Mouse (Mus musculus): ENCODE measurements around the gene Brip1. TPM values are rescaled to one million over a fixed set of nuclear protein-coding genes. Genes with fewer than 3 reads are reported as not detected.
A peak's percentile ranks its signal among the peaks of the same experiment; 100 is the strongest.

Gene Brip1
- polyA plus RNA-seq, 1 experiment from 2014 or later: 11.7 TPM

DNA sequence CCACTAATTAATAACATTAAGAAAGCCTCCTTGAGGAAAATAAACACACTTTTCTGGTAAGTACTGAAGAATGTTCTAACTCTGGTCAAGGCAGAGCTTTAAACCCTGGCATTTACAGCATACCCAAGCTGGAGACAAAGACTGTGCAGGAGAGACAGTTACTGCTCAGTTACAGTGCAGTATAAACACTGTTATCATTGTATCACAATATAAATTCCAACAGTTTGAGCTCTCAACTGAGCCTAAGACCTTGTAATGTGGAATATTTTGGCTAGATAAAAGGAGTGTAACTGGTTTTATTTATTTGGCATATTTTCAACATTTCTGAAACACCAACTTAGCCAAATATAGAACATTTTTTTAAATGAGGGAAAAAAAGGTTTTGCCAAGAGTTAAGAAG lies 112.2 kb downstream of the Brip1 start:
- DNase-seq (ENCODE audit: extremely low spot score, low spot score): no peak
- H3K27me3 ChIP-seq (ENCODE audit: poor library complexity, severe bottlenecking): no peaks in the 10 kb centered on the region
- no peaks in the 10 kb centered on the region for H3K36me3 ChIP-seq (replicated peaks)
- no peak overlapping the region for H3K27ac ChIP-seq
- no peak overlapping the region for H3K4me3 ChIP-seq
- H3K4me1 ChIP-seq: no peaks in the 10 kb centered on the region
- H3K9me3 ChIP-seq: no peaks in the 10 kb centered on the region

DNA sequence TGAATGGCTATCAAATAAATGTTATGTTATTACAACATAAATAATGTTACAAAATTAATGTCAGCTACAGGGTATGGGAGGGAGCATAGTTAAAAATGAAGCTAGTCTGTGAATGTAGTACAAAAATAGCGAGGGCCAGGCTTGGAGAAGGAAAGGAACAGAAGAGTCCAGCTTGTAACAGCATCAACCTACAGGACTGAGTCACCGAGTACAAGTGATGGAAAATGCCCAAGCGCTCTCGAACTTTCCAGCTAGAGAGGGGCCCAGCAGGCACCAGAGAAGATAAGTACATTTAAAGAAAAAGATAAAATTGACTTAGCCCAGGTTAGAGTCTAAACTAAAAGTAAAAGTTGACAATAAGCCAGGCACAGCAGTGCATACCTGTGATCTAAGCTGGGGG lies 116.5 kb downstream of the Brip1 start:
- Histone ChIP-seq H3K27ac (no peak overlapping the region), H3K4me3 (no peak overlapping the region), H3K27me3 (ENCODE audit: poor library complexity, severe bottlenecking) (no peaks in the 10 kb centered on the region), H3K36me3 (replicated peaks) (no peaks in the 10 kb centered on the region), H3K4me1 (no peaks in the 10 kb centered on the region), H3K9me3 (no peaks in the 10 kb centered on the region)
- 88% methylated on average over 4 of the region's 4 CpGs for WGBS
- no peak for DNase-seq (ENCODE audit: extremely low spot score, low spot score)

DNA sequence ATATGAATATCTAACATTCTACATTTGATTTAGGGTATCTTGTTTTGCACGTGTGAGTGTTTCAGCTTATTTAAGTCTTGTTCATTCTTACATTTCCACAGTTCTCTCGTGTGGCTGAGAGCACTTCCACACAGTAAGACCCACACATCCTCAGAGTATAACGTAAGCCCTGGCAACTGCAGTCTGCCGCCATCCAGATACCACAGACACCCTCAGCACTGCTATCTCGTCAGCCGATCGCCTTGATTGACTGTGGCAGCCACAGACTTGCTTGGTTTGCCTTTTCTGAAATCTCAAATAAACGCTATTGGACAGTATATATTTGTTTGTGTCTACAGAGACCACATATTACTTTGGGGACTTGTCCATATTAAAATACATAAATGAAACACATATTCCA lies 123.0 kb downstream of the Brip1 start:
- no peak overlapping the region for H3K4me3 ChIP-seq
- no peaks in the 10 kb centered on the region for H3K27me3 ChIP-seq (ENCODE audit: poor library complexity, severe bottlenecking)
- no peak for DNase-seq (ENCODE audit: extremely low spot score, low spot score)
- WGBS: 89% methylated on average over 8 of the region's 8 CpGs
- H3K36me3 ChIP-seq (replicated peaks): peaks cover 26% of the 10 kb centered on the region
- H3K27ac ChIP-seq: no peak overlapping the region
- no peaks in the 10 kb centered on the region for H3K4me1 ChIP-seq
- H3K9me3 ChIP-seq: no peaks in the 10 kb centered on the region

DNA sequence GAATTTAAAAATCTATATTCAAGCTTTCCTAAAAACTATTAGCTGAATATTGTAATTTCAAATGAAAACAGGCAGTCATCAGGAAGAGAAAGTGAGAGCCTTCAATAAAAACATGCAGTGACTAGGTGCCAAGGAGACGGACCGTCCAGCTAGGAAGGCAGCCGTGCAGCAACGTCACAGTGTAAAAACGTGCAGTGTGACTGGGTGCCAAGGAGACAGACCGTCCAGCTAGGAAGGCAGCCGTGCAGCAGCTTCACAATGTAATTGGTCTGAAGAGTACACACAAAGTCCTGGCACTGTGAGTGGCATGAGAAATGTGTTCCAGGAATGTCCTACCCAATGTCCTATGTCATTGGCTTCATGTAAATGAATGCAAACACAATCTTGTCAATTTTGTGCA lies 124.0 kb downstream of the Brip1 start:
- DNase-seq (ENCODE audit: extremely low spot score, low spot score): no peak
- H3K9me3 ChIP-seq: no peaks in the 10 kb centered on the region
- no peak overlapping the region for H3K4me3 ChIP-seq
- no peaks in the 10 kb centered on the region for H3K4me1 ChIP-seq
- peaks cover 28% of the 10 kb centered on the region for H3K36me3 ChIP-seq (replicated peaks)
- H3K27me3 ChIP-seq (ENCODE audit: poor library complexity, severe bottlenecking): no peaks in the 10 kb centered on the region
- WGBS: 93% methylated on average over 7 of the region's 7 CpGs
- H3K27ac ChIP-seq: no peak overlapping the region

DNA sequence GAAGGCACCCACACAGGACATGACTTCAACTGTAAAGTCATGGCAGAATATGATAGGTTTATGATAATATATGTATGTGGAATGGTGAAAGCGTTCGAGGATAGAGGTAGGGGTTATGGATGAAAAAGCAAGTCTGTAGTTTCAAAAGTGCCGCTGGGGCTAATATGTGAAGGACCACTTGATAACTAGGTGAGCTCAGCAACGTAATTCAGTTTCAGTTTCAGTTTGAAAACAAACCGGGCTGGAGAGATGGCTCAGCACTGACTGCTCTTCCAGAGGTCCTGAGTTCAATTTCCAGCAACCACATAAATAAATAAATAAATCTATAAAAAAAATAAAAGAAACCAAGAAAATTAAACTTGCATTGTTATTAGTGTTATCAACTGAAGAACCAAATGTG lies 124.6 kb downstream of the Brip1 start:
- no peak for DNase-seq (ENCODE audit: extremely low spot score, low spot score)
- WGBS: 96% methylated on average over 5 of the region's 5 CpGs
- H3K27me3 ChIP-seq (ENCODE audit: poor library complexity, severe bottlenecking): no peaks in the 10 kb centered on the region

DNA sequence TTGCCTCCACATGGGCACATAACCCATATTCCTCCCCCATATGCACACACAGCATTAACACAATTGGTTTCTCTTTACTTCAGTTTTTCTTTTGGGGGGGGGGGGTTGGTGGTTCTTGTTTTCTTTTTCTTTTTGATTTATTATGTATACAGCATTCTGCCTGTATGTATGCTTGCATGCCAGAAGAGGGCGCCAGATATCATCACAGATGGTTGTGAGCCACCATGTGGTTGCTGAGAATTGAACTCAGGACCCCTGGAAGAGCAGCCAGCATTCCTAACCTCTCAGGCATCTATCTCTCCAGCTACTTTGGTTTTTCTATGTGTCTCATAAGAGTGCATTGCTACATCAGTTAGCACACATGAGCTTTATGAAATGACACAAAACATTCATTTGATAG lies 125.6 kb downstream of the Brip1 start:
- no peak overlapping the region for H3K27ac ChIP-seq
- no peaks in the 10 kb centered on the region for H3K9me3 ChIP-seq
- H3K4me3 ChIP-seq: no peak overlapping the region
- 75% methylated on average over 1 of the region's 1 CpGs for WGBS
- DNase-seq (ENCODE audit: extremely low spot score, low spot score): no peak
- H3K36me3 ChIP-seq (replicated peaks): peaks cover 31% of the 10 kb centered on the region
- no peaks in the 10 kb centered on the region for H3K4me1 ChIP-seq
- H3K27me3 ChIP-seq (ENCODE audit: poor library complexity, severe bottlenecking): no peaks in the 10 kb centered on the region

More for the DNA sequence above, 124.6 kb downstream of the Brip1 start:
- Histone ChIP-seq H3K4me1 (no peaks in the 10 kb centered on the region), H3K36me3 (replicated peaks) (peaks cover 31% of the 10 kb centered on the region), H3K9me3 (no peaks in the 10 kb centered on the region), H3K4me3 (no peak overlapping the region), H3K27ac (no peak overlapping the region)

DNA sequence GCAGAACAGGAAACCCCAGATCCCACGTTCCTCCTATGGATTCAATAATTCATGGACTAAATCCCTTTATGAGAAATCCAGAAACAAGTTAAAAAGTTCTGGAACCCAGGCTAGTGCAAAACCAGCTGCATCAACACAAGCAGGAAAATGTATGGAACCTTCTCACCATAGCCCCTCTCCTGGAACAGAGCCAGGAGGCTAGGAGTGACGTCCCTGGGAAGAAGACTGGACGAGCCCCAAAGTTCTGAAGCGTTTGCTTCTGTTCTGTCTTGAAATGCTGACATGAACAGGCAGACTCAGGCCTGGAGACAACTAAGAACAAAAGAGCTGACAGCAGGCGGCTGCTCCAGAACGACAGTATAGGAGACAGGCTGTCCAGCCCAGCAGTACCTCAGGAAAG lies 132.3 kb downstream of the Brip1 start:
- no peak overlapping the region for H3K4me3 ChIP-seq
- 88% methylated on average over 6 of the region's 6 CpGs for WGBS
- H3K9me3 ChIP-seq: no peaks in the 10 kb centered on the region
- DNase-seq (ENCODE audit: extremely low spot score, low spot score): no peak
- H3K36me3 ChIP-seq (replicated peaks): peaks cover 16% of the 10 kb centered on the region
- no peaks in the 10 kb centered on the region for H3K27me3 ChIP-seq (ENCODE audit: poor library complexity, severe bottlenecking)
- H3K27ac ChIP-seq: no peak overlapping the region
- H3K4me1 ChIP-seq: no peaks in the 10 kb centered on the region

DNA sequence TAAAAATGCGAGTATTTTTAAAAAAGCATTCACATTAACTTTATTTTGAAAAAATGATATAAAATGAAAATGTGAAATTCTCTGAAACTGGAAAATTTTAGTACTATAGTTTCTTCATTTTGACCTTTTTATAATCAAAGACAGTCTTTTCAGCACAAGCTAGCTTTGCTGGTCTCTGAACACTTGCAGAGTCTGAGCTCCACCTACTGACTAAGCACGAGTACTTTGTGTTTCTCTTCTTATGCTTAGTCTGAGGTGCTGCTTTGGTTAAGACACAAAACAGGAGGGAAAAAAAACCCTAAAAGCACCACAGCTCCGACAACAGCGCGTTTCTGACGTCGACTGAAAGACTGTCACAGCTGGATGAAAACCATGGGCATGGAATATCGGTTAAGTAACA lies 133.8 kb downstream of the Brip1 start:
- WGBS: 73% methylated on average over 8 of the region's 8 CpGs

DNA sequence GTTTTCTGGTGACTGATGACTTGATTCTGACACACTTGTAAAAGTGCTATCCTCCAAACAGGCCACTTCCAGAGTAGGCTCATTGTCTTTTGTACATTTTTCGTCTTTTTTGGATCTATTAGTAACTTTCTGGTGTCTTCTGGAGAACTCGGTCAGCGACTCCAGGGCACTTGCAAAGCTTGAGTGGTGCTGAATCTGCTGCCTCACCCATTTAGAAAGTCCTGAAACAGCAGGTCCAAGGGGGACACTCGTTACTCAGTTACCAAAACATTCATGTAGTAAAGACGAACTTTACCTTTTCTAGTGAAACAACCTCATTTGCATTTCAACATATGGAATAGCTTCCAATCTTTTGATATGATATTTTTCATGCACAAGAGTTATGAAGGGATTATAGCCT lies 136.1 kb downstream of the Brip1 start:
- H3K9me3 ChIP-seq: no peaks in the 10 kb centered on the region
- H3K27ac ChIP-seq: no peak overlapping the region
- WGBS: 90% methylated on average over 5 of the region's 5 CpGs
- H3K27me3 ChIP-seq (ENCODE audit: poor library complexity, severe bottlenecking): no peaks in the 10 kb centered on the region
- no peak overlapping the region for H3K4me3 ChIP-seq
- no peaks in the 10 kb centered on the region for H3K4me1 ChIP-seq
- peaks cover 15% of the 10 kb centered on the region for H3K36me3 ChIP-seq (replicated peaks)
- DNase-seq (ENCODE audit: extremely low spot score, low spot score): no peak

More for the DNA sequence above, 133.8 kb downstream of the Brip1 start:
- H3K4me1 ChIP-seq: no peaks in the 10 kb centered on the region
- H3K36me3 ChIP-seq (replicated peaks): peaks cover 19% of the 10 kb centered on the region
- no peak overlapping the region for H3K4me3 ChIP-seq
- H3K27me3 ChIP-seq (ENCODE audit: poor library complexity, severe bottlenecking): no peaks in the 10 kb centered on the region
- H3K9me3 ChIP-seq: no peaks in the 10 kb centered on the region
- no peak overlapping the region for H3K27ac ChIP-seq
- DNase-seq (ENCODE audit: extremely low spot score, low spot score): no peak

DNA sequence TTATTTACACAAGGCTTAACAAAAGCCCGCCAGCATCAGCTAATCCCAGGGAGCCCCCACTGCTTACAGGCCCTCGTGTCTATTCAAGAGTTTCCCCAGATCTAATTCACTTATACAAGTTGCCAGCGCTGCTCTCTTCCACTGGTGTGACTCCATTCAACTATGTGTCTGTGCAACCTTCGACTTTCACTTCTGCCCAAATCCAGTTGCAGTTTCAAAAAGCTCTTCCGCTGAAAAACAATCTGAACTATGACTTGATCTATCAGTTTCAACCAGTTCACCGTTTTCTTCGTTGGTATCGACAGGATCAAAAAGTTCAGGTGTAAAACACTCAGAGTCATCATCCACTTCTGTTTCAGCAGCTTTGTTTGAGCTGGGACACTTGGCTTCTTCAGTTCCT lies 139.8 kb downstream of the Brip1 start:
- Histone ChIP-seq H3K4me1 (no peaks in the 10 kb centered on the region), H3K4me3 (no peak overlapping the region), H3K27ac (no peak overlapping the region), H3K36me3 (replicated peaks) (peaks cover 15% of the 10 kb centered on the region), H3K27me3 (ENCODE audit: poor library complexity, severe bottlenecking) (no peaks in the 10 kb centered on the region), H3K9me3 (no peaks in the 10 kb centered on the region)
- WGBS: 78% methylated on average over 8 of the region's 8 CpGs
- no peak for DNase-seq (ENCODE audit: extremely low spot score, low spot score)

DNA sequence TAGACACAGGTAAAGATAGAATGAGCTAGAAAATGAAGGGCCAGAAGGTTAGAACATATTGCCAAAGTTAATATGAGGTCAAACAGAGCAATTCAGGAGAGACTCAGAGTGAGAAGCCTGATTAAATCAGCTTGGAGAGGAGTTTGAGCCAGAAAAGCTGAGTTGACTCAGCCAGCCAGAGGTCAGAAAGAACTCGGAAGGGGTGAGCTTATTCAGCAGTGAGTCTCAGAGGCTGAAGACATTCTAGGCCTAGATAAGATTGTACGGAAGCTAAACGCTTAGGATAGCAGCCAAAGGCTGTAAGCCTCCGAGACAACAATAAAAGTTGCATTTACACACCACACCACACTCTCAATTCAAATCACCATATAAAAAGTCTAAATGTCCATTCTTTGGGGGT lies 141.9 kb downstream of the Brip1 start:
- 95% methylated on average over 4 of the region's 4 CpGs for WGBS

DNA sequence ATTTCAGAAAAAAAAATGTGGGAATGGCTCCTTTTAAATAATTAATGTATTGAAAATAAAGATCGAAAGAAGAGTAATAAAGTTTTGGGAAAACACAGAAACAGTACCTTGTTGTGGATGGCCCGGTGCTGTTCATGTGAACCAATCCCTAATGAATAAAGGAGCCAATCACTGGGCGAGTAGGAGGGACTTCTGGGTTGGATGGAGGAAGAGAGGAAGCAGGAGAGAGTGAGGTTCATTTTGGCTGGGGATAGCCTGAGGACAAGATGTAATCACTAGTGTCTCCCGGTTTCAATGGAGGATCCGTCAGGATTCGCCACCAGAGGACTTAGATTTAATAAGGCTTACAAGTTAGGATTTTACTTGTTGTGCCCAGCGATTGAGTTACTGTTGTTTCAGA lies 145.2 kb downstream of the Brip1 start:
- WGBS: 67% methylated on average over 7 of the region's 7 CpGs
- Histone ChIP-seq H3K27me3 (ENCODE audit: poor library complexity, severe bottlenecking) (no peaks in the 10 kb centered on the region), H3K9me3 (no peaks in the 10 kb centered on the region), H3K4me3 (no peak overlapping the region), H3K4me1 (peaks cover 10% of the 10 kb centered on the region), H3K27ac (no peak overlapping the region), H3K36me3 (replicated peaks) (no peaks in the 10 kb centered on the region)
- DNase-seq (ENCODE audit: extremely low spot score, low spot score): no peak

More for the DNA sequence above, 141.9 kb downstream of the Brip1 start:
- H3K4me1 ChIP-seq: no peaks in the 10 kb centered on the region
- no peak overlapping the region for H3K4me3 ChIP-seq
- no peak overlapping the region for H3K27ac ChIP-seq
- peaks cover 8% of the 10 kb centered on the region for H3K36me3 ChIP-seq (replicated peaks)
- DNase-seq (ENCODE audit: extremely low spot score, low spot score): no peak
- no peaks in the 10 kb centered on the region for H3K9me3 ChIP-seq
- no peaks in the 10 kb centered on the region for H3K27me3 ChIP-seq (ENCODE audit: poor library complexity, severe bottlenecking)

DNA sequence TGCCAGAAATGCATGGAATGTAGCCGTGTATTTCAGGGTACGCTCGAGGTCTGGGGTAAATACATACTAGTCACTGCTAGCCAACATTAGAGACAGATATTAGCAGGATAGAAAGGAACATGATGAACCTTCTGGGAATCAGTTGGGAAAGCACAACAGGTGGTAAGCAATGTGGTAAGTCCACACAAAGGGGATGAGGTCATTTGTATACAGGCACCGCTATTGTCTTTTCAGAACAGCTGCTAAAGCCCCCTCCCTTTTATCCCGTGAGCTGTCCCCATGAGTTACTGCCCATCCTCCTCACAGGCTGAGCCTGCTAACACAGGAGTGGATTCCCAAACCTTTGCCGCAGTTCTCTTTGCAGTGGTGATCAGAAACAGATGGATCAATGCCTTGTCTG lies 149.6 kb downstream of the Brip1 start:
- H3K4me3 ChIP-seq: no peak overlapping the region
- H3K36me3 ChIP-seq (replicated peaks): no peaks in the 10 kb centered on the region
- DNase-seq (ENCODE audit: extremely low spot score, low spot score): peak; percentile 26
- WGBS: 34% methylated on average over 6 of the region's 6 CpGs
- H3K27ac ChIP-seq: peak overlapping the region; percentile 22
- H3K4me1 ChIP-seq: peaks cover 10% of the 10 kb centered on the region
- H3K27me3 ChIP-seq (ENCODE audit: poor library complexity, severe bottlenecking): no peaks in the 10 kb centered on the region
- H3K9me3 ChIP-seq: no peaks in the 10 kb centered on the region
